Mouse (Mus musculus) thymus, adult 18-20 months (tissue): ENCODE results near the gene Fam207a.

Source experiments
- DNase-seq, 2 experiments: peaks; one replicate each; pipeline ENCODE4 v3.0.0; 2022; ENCODE audit warnings: mixed read lengths in 2 of 2

Gene Fam207a

GRCm38 (mm10) chr10:77497185-77497584, 18.4 kb downstream of the Fam207a start:
- DNase-seq: no peak

- no peak for DNase-seq
Measured at GRCm38 (mm10) chr10:77492885-77493284, 22.7 kb downstream of the Fam207a start.

DNA sequence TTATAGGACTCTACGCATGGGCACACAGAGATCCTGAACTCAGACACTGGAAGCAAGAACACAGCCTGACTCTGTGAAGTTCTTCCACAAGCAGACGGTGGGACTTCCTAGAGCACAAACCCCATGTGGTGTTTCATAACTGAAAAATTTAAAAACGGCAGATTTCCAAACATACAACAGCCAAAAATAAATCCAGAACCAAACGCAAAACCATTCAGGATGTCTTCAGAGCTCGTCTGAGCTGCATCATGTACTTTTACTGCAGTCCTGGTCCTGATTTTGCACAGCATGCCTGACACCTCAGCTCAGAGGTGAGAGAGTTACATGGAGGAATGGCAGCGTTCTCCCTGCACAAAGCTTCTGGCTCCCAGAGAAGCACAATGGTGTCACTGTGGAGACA, 24.0 kb downstream of the Fam207a start:
- DNase-seq: no peak

- no peak for DNase-seq
Measured at GRCm38 (mm10) chr10:77488168-77488567, 27.4 kb downstream of the Fam207a start.

GRCm38 (mm10) chr10:77485786-77486185, 29.8 kb downstream of the Fam207a start:
- DNase-seq: no peak

DNA sequence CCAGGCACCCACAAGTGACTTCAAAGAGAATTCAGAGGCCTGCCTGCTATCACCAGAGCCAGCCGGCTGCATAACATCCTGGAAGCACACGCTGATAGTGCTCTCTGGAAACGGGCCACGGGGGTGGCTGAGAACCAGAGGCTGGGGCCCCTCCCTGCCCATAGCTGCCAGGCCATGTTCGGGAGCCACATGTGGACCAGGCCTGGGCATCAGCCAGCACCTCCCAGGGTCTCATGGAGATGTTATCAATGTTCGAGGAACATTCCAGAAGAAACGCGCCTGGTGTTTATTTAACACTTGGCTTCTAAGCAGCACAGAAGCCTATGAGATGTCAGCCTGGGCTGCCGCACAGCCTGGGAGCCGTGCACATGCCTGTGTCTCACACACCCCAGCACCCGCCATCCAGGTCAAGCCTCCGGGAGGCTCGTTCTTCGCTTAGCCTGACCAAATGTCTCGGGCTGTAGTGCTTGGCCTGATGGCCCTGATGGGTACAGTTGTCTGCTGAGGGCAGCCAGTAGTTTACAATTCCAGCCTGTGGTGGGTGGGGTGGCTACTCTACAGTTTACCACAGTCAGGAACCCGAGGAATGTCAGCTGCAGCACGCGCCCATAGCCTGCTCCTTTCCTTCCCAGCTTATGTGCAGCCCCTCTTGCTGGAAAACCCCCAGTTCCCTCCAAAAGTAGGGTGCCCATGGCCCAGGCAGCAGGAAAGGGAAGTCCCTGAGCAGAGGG, 31.2 kb downstream of the Fam207a start:
- DNase-seq: no peak

- DNase-seq: no peak
Measured at GRCm38 (mm10) chr10:77481814-77482213, 33.8 kb downstream of the Fam207a start.

GRCm38 (mm10) chr10:77479972-77480371, 35.6 kb downstream of the Fam207a start:
- DNase-seq: no peak

DNA sequence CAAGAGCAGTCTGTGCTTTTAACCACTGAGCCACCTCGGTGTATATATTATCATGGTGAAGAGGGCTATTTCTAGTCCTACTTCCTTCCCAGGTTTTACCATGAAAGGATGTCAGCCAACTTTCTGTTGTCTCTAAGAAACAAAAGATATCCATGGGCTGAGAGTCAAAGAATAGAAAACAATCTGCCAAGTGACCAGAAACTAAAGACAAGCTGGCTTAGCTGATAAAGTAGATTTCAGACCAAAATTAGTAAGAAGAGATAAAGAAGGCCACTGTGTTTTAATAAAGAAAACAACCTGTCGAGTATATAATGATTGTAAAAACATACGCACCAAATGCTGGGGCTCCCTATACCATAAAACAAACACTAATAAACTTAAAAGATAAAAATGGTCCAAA, 38.7 kb downstream of the Fam207a start:
- no peak for DNase-seq

GRCm38 (mm10) chr10:77472188-77472587, 43.4 kb downstream of the Fam207a start:
- DNase-seq: no peak

- DNase-seq: no peak
Measured at GRCm38 (mm10) chr10:77471512-77471911, 44.1 kb downstream of the Fam207a start.

DNA sequence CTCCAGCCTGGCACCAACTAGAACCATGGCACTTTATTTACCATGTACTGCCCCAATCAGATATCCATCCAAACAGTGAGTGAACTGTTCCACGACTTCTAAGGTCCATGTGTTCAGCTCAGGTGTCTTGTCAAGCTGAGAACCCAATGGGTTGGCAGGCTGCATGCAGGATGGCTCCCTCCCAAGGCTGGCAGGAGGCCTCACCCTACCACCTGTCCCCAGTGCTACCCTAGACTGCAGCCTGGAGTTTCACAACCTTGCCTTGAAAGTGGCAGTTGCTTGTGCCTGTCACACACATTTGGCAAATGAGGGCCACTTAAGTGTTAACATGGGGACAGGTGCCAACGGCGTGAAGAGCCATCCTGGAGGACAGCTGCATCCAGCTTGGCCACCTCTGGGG, 44.8 kb downstream of the Fam207a start:
- no peak for DNase-seq

- no peak for DNase-seq
Measured at GRCm38 (mm10) chr10:77468675-77469074, 46.9 kb downstream of the Fam207a start.

GRCm38 (mm10) chr10:77467407-77467806, 48.2 kb downstream of the Fam207a start:
- no peak for DNase-seq

DNA sequence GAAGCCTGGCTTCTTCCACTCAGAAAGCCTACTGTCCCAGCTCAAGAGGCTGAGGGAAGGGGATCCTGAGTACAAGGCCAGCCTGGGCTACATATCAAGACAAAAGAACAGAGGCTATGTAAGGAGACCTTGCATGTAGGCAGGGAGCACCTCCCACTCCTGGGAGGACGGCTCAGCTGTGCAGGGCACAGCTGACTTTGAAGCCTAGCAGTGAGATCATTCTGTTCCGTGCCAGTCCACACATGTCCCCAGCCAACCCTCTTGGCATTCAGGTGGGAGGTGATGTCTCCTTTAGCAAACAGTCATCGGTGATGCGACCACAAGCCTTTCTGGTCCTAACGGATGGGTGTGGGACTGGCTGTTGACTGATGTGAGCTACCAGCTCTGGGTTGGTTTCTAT, 49.7 kb downstream of the Fam207a start:
- DNase-seq: no peak

DNA sequence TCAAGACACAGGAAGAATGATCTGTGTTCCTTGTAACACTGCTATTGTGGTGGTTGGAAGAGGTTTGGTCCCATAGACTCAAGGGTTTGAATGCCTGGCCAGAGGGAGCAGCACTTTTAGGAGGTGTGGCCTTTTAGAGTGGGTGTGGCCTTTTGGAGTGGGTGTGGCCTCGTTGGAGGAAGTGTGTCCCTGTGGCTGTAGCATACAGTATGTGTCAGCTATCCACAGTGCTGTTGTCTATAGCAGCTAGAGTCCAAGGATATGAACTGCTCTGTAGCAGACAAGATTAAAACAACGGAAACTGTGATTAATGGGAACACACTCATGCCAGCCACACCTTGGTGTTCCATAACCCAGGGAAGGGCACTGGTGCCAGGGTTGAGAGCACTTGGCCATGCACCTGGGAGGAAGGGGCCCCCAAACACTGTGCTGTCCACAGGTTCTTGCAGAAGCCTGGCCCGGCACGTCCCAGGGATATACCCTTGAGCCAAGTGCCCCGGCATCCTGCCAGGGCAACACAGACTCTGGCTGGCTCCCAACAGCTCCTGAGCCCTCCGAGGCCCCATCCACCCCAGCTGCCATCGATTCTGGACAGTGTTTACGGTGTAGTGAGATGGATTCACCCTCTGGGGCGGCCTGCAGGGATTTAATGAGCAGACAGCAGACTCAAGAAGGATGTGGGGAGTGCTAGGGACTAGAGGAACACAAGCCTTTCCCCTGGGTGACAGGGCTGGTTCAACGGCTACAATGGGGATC, 51.2 kb downstream of the Fam207a start:
- DNase-seq: no peak

- no peak for DNase-seq
Measured at GRCm38 (mm10) chr10:77461161-77461560, 54.4 kb downstream of the Fam207a start.

GRCm38 (mm10) chr10:77457701-77458100, 57.9 kb downstream of the Fam207a start:
- DNase-seq: no peak

DNA sequence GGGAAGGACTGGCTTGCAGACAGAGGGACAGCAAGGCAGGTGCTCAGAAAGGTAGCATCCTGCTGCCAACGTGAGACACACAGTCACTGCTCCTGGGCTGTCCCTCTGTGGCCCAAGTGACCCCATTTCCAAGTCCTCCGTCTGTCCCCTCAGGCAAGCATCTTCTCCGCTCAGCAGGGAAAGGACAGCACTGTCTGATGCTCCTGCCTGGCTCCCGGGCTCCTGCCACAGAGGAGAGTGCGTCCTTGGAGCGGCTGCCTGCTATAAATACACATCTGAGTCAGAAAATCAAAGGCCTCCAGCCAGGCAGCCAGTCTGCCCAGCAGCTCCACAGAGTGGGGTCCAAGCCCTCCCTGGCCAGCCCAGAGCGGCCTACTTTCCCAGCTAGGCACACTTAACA, 59.1 kb downstream of the Fam207a start:
- no peak for DNase-seq

GRCm38 (mm10) chr10:77455251-77456010, 60.2 kb downstream of the Fam207a start:
- no peak for DNase-seq

DNA sequence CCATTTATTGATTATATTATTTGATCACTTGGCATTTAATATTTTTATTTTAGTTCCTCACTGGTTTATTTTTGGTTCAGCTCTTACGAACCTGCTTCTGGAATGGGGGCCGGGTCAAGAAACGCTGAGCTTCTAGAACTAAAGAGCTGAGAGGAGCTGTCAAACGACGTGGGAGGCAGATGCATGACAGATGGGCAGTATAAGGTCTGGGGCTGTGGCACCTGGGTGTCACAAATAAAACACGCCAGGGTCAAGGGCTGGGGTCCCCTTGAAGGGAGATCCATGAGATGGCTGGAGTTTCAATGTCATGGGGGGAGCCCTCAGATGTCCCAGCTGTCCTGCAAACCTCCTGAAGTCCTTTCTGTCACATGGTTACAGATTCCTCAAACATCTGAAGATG, 60.8 kb downstream of the Fam207a start:
- DNase-seq: no peak

DNA sequence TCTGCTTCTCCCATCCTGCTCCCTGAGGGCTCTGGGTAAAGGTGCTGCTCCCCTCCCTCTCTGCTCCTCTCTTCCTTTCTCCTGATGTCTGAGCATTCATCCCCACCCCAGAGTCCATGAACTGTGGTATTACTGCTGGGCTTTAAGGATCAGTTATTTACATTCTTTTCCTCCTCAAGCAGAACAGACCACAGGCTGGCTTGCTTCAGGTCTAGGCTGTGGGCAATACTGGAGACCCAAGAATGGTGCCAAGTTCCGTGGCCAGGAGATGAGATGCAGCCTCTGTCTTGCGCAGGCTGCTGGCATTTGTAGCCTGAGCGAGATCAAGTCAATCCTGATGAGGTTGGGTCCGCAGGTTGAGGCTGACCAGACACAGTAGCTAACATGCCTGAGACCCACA, 63.8 kb downstream of the Fam207a start:
- no peak for DNase-seq

DNA sequence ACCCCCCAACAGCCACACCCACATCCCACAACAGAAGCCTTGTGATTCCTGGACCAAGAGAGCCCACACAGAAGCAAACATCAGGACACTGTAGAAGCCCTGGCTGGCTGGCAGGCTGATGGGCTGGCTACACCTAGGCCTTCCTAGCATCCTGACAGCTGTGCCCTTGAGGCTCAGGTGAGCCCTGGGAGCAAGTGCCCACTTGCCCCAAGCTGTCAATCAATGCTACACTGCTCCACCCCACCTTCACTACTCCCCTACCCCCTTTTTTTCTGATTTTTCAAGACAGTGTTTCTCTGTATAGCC, 65.5 kb downstream of the Fam207a start:
- DNase-seq: no peak
